Comparison of ENCODE assay signal across 32 mouse cellular contexts in genomic region chr19:44589591-44590223, GRCm38 (mm10). TPM values are rescaled to one million over a fixed set of nuclear protein-coding genes. Genes with fewer than 3 reads are reported as not detected.
DNase-seq lines count a peak whose midpoint lies in the region; ATAC-seq lines count a peak whose summit lies in the region.
"Had no signal": no experiment of that assay in that cellular context is flagged by ENCODE, and none has a peak within 500 bp of the region (broad histone marks: within the 10 kb centered on the region; RNA-seq: fewer than 3 reads in every experiment).

No protein-coding gene starts in this region.

- 57% methylated on average over 7 of the region's 7 CpGs for WGBS in hindbrain, embryonic 14.5 days
- 52% methylated on average over 7 of the region's 7 CpGs for WGBS in hindbrain, embryonic 12.5 days
- WGBS in kidney, embryonic 16.5 days: 36% methylated on average over 7 of the region's 7 CpGs
- WGBS in intestine, embryonic 16.5 days: 34% methylated on average over 7 of the region's 7 CpGs
- 42% methylated on average over 7 of the region's 7 CpGs for WGBS in liver, embryonic 12.5 days (ENCODE audit: insufficient replicate concordance)

- H3K9me3 ChIP-seq in hindbrain, embryonic 14.5 days (ENCODE audit: control insufficient read depth, low read length): no peaks in the 10 kb centered on the region
- H3K9me3 ChIP-seq in hindbrain, embryonic 12.5 days (replicated peaks): no peaks in the 10 kb centered on the region
- no peaks in the 10 kb centered on the region for H3K9me3 ChIP-seq in kidney, embryonic 16.5 days (ENCODE audit: low read length)
- no peaks in the 10 kb centered on the region for H3K9me3 ChIP-seq in ES-E14 (ENCODE audit: control insufficient read depth, insufficient read depth, low read depth, low read length)
- no peaks in the 10 kb centered on the region for H3K9me3 ChIP-seq in intestine, embryonic 16.5 days (ENCODE audit: control insufficient read depth, low read length)
- no peaks in the 10 kb centered on the region for H3K9me3 ChIP-seq in liver, embryonic 12.5 days (replicated peaks)
- H3K9me3 ChIP-seq: embryonic facial prominence, embryonic 12.5 days; forebrain, embryonic 12.5 days; forebrain, embryonic 15.5 days; heart, embryonic 15.5 days; hindbrain, embryonic 10.5 days had no signal

- no peak for ATAC-seq in hindbrain, embryonic 14.5 days (ENCODE audit: low FRiP score)
- no peak for ATAC-seq in hindbrain, embryonic 12.5 days (ENCODE audit: low FRiP score)
- peak; percentile 58; the same call in 1 of the 2 replicates for ATAC-seq in kidney, embryonic 16.5 days (ENCODE audit: low FRiP score, low TSS enrichment)
- peak; percentile 74 for ATAC-seq in intestine, embryonic 16.5 days
- no peak for ATAC-seq in liver, embryonic 12.5 days
- ATAC-seq: CD4-positive, CD25-positive, alpha-beta regulatory T cell, adult 4 months; forebrain, embryonic 15.5 days; hindbrain, postnatal 0 days; Patski had no signal

- no peaks in the 10 kb centered on the region for H3K36me3 ChIP-seq in hindbrain, embryonic 14.5 days (replicated peaks; ENCODE audit: control insufficient read depth, insufficient read depth)
- no peaks in the 10 kb centered on the region for H3K36me3 ChIP-seq in hindbrain, embryonic 12.5 days
- no peaks in the 10 kb centered on the region for H3K36me3 ChIP-seq in kidney, embryonic 16.5 days (ENCODE audit: insufficient read depth, low read length)
- H3K36me3 ChIP-seq in ES-E14 (ENCODE audit: control insufficient read depth, insufficient read depth, low read length, poor library complexity, severe bottlenecking): no peaks in the 10 kb centered on the region
- no peaks in the 10 kb centered on the region for H3K36me3 ChIP-seq in intestine, embryonic 16.5 days (ENCODE audit: control insufficient read depth, insufficient read depth, low read length)
- no peaks in the 10 kb centered on the region for H3K36me3 ChIP-seq in liver, embryonic 12.5 days
- H3K36me3 ChIP-seq: embryonic facial prominence, embryonic 12.5 days; forebrain, embryonic 12.5 days; forebrain, embryonic 15.5 days; G1E; heart, embryonic 12.5 days; heart, embryonic 15.5 days; hindbrain, embryonic 10.5 days had no signal

- 0 out of 2 replicates have a peak overlapping the region, but pooled peaks have one; percentile 62 for H3K27ac ChIP-seq in hindbrain, embryonic 14.5 days
- no peak overlapping the region for H3K27ac ChIP-seq in hindbrain, embryonic 12.5 days
- no peak overlapping the region for H3K27ac ChIP-seq in kidney, embryonic 16.5 days (ENCODE audit: low read length)
- no peak overlapping the region for H3K27ac ChIP-seq in ES-E14 (ENCODE audit: insufficient read depth, low read depth, low read length, poor library complexity, severe bottlenecking)
- no peak overlapping the region for H3K27ac ChIP-seq in intestine, embryonic 16.5 days (ENCODE audit: low read length)
- no peak overlapping the region for H3K27ac ChIP-seq in liver, embryonic 12.5 days
- H3K27ac ChIP-seq: embryonic facial prominence, embryonic 12.5 days; forebrain, embryonic 12.5 days; forebrain, embryonic 15.5 days; heart, embryonic 15.5 days; hindbrain, postnatal 0 days had no signal

- no peak overlapping the region for H3K9ac ChIP-seq in hindbrain, embryonic 14.5 days
- no peak overlapping the region for H3K9ac ChIP-seq in hindbrain, embryonic 12.5 days
- no peak overlapping the region for H3K9ac ChIP-seq in kidney, embryonic 16.5 days (replicated peaks; ENCODE audit: low read length)
- no peak overlapping the region for H3K9ac ChIP-seq in ES-E14 (ENCODE audit: insufficient read depth, low read depth, low read length, poor library complexity, severe bottlenecking)
- no peak overlapping the region for H3K9ac ChIP-seq in intestine, embryonic 16.5 days (ENCODE audit: low read depth, low read length)
- no peak overlapping the region for H3K9ac ChIP-seq in liver, embryonic 12.5 days
- H3K9ac ChIP-seq: embryonic facial prominence, embryonic 12.5 days; forebrain, embryonic 12.5 days; forebrain, embryonic 15.5 days; heart, embryonic 12.5 days; heart, embryonic 15.5 days had no signal

- H3K4me1 ChIP-seq in hindbrain, embryonic 14.5 days (replicated peaks; ENCODE audit: control insufficient read depth, insufficient read depth, low read length): no peaks in the 10 kb centered on the region; the same call in 1 of the 2 replicates
- H3K4me1 ChIP-seq in hindbrain, embryonic 12.5 days: 0 out of 2 replicates have a peak, but pooled peaks cover 9% of the 10 kb centered on the region
- H3K4me1 ChIP-seq in kidney, embryonic 16.5 days (ENCODE audit: insufficient read depth, low read length): peaks cover 18% of the 10 kb centered on the region
- H3K4me1 ChIP-seq in ES-E14 (ENCODE audit: control insufficient read depth in 2 of 2, insufficient read depth in 2 of 2, low read length in 2 of 2, poor library complexity in 1 of 2): peaks cover 4 to 18% of the 10 kb centered on the region in 2 experiments; a peak in 1 of 4 replicates
- no peaks in the 10 kb centered on the region; the same call in 1 of the 2 replicates for H3K4me1 ChIP-seq in intestine, embryonic 16.5 days (ENCODE audit: control insufficient read depth, insufficient read depth, low read length)
- H3K4me1 ChIP-seq in liver, embryonic 12.5 days: no peaks in the 10 kb centered on the region
- H3K4me1 ChIP-seq: embryonic facial prominence, embryonic 12.5 days; forebrain, embryonic 12.5 days; forebrain, embryonic 15.5 days; heart, embryonic 12.5 days; heart, embryonic 15.5 days had no signal

- DNase-seq in hindbrain, embryonic 14.5 days (ENCODE audit: low spot score): no peak
- no peak for DNase-seq in kidney, adult 18-20 months
- DNase-seq in ES-E14 (ENCODE audit: low read depth, low spot score): no peak
- no peak for DNase-seq in spleen, postnatal 14 days (ENCODE audit: low spot score in 2 of 2)
- DNase-seq: adrenal gland, postnatal 10 days; adrenal gland, postnatal 36 days; cerebellum, adult 18-20 months; cerebellum, adult 9-10 months; cerebellum, postnatal 14 days; gastrocnemius, postnatal 25 days; heart, adult 18-20 months; heart, postnatal 10 days; heart, postnatal 36 days had no signal

- no peak overlapping the region for H3K4me2 ChIP-seq in hindbrain, embryonic 14.5 days (replicated peaks)
- no peak overlapping the region for H3K4me2 ChIP-seq in hindbrain, embryonic 12.5 days (replicated peaks)
- no peak overlapping the region for H3K4me2 ChIP-seq in kidney, embryonic 16.5 days (replicated peaks; ENCODE audit: low read depth, low read length)
- H3K4me2 ChIP-seq in intestine, embryonic 16.5 days (ENCODE audit: low read depth, low read length): no peak overlapping the region
- H3K4me2 ChIP-seq in liver, embryonic 12.5 days: no peak overlapping the region
- H3K4me2 ChIP-seq: embryonic facial prominence, embryonic 12.5 days; forebrain, embryonic 12.5 days; forebrain, embryonic 15.5 days; heart, embryonic 12.5 days; heart, embryonic 15.5 days had no signal

- H3K27me3 ChIP-seq in hindbrain, embryonic 14.5 days (ENCODE audit: control insufficient read depth, insufficient read depth, low read length): 0 out of 2 replicates have a peak, but pooled peaks cover 4% of the 10 kb centered on the region
- peaks cover 28% of the 10 kb centered on the region for H3K27me3 ChIP-seq in hindbrain, embryonic 12.5 days
- H3K27me3 ChIP-seq in kidney, embryonic 16.5 days (ENCODE audit: insufficient read depth, low read length): 0 out of 2 replicates have a peak, but pooled peaks cover 7% of the 10 kb centered on the region
- peaks cover 7% of the 10 kb centered on the region for H3K27me3 ChIP-seq in intestine, embryonic 16.5 days (replicated peaks; ENCODE audit: control insufficient read depth, insufficient read depth, low read length)
- H3K27me3 ChIP-seq in liver, embryonic 12.5 days (replicated peaks): peaks cover 56% of the 10 kb centered on the region
- H3K27me3 ChIP-seq: forebrain, embryonic 15.5 days; Patski had no signal

- H3K4me3 ChIP-seq in hindbrain, embryonic 14.5 days (replicated peaks; ENCODE audit: low read length): no peak overlapping the region
- no peak overlapping the region for H3K4me3 ChIP-seq in hindbrain, embryonic 12.5 days
- H3K4me3 ChIP-seq in kidney, embryonic 16.5 days (ENCODE audit: low read length): no peak overlapping the region
- H3K4me3 ChIP-seq in ES-E14 (ENCODE audit: insufficient read depth in 1 of 2, low read depth in 1 of 2, low read length in 2 of 2, poor library complexity in 1 of 2, severe bottlenecking in 1 of 2): no peak overlapping the region
- no peak overlapping the region for H3K4me3 ChIP-seq in intestine, embryonic 16.5 days (ENCODE audit: low read length)
- H3K4me3 ChIP-seq in liver, embryonic 12.5 days: no peak overlapping the region
- H3K4me3 ChIP-seq: embryonic facial prominence, embryonic 12.5 days; erythroblast, embryonic 14.5 days; forebrain, embryonic 12.5 days; forebrain, embryonic 15.5 days; heart, embryonic 12.5 days; heart, embryonic 15.5 days; hindbrain, embryonic 10.5 days had no signal

- in situ Hi-C loops in ES-E14 (cut with MboI; ENCODE audit: low sequenced_read_pairs in 2 of 2, unreplicated experiment in 2 of 2): loop anchor here in 1 of 2 experiments (10.0 to 25.0 kb wide), 2 partner anchors 148 to 305 kb away; no protein-coding TSS in a partner anchor

RNA-seq across cellular contexts. Expression of gene Hif1an, which starts 27.1 kb away (rescaled TPM):
- 19.3 and 20.6 TPM in 2 replicates for polyA plus RNA-seq in hindbrain, embryonic 14.5 days (2014; fragmentation: Nextera tagmentation; extraction: Ambion mirVana)
- 42.0 TPM in 2 replicates for polyA plus RNA-seq in hindbrain, embryonic 12.5 days (2016; fragmentation: Nextera tagmentation; extraction: Ambion mirVana)
- 32.8 and 34.2 TPM in 2 replicates for polyA plus RNA-seq in kidney, embryonic 16.5 days (2015; fragmentation: Nextera tagmentation; extraction: Ambion mirVana)
- total RNA-seq in ES-E14 (2012; rRNA removed): 18.2 and 18.6 TPM in 2 replicates
- 25.7 and 31.3 TPM in 2 replicates for polyA plus RNA-seq in intestine, embryonic 16.5 days (2015; fragmentation: Nextera tagmentation; extraction: Ambion mirVana)
- 18.0 and 18.3 TPM in 2 replicates for polyA plus RNA-seq in liver, embryonic 12.5 days (2016; fragmentation: Nextera tagmentation; extraction: Ambion mirVana)

RNA-seq across cellular contexts. Expression of gene Ndufb8, which starts 34.5 kb away (rescaled TPM):
- polyA plus RNA-seq in hindbrain, embryonic 14.5 days (2014; fragmentation: Nextera tagmentation; extraction: Ambion mirVana): 724 and 765 TPM in 2 replicates
- polyA plus RNA-seq in hindbrain, embryonic 12.5 days (2016; fragmentation: Nextera tagmentation; extraction: Ambion mirVana): 400 and 440 TPM in 2 replicates
- 632 and 676 TPM in 2 replicates for polyA plus RNA-seq in kidney, embryonic 16.5 days (2015; fragmentation: Nextera tagmentation; extraction: Ambion mirVana)
- 431 and 552 TPM in 2 replicates for total RNA-seq in ES-E14 (2012; rRNA removed)
- 650 and 667 TPM in 2 replicates for polyA plus RNA-seq in intestine, embryonic 16.5 days (2015; fragmentation: Nextera tagmentation; extraction: Ambion mirVana)
- 381 and 395 TPM in 2 replicates for polyA plus RNA-seq in liver, embryonic 12.5 days (2016; fragmentation: Nextera tagmentation; extraction: Ambion mirVana)

RNA-seq across cellular contexts. Expression of gene Gm20538, which starts 37.1 kb away (rescaled TPM):
- polyA plus RNA-seq in hindbrain, embryonic 14.5 days (2014; fragmentation: Nextera tagmentation; extraction: Ambion mirVana): not detected in 2 replicates
- not detected in 2 replicates for polyA plus RNA-seq in hindbrain, embryonic 12.5 days (2016; fragmentation: Nextera tagmentation; extraction: Ambion mirVana)
- polyA plus RNA-seq in kidney, embryonic 16.5 days (2015; fragmentation: Nextera tagmentation; extraction: Ambion mirVana): 1.2 TPM in 1 of 2 replicates, not detected in the other
- total RNA-seq in ES-E14 (2012; rRNA removed): not detected in 2 replicates
- polyA plus RNA-seq in intestine, embryonic 16.5 days (2015; fragmentation: Nextera tagmentation; extraction: Ambion mirVana): not detected in 2 replicates
- not detected in 2 replicates for polyA plus RNA-seq in liver, embryonic 12.5 days (2016; fragmentation: Nextera tagmentation; extraction: Ambion mirVana)
- total RNA-seq: adrenal gland, adult 18-20 months; adrenal gland, postnatal 10 days; adrenal gland, postnatal 36 days; G1E; gastrocnemius, adult 8-10 months; gastrocnemius, postnatal 25 days; heart, adult 18-20 months; heart, postnatal 10 days; heart, postnatal 36 days; hindbrain, postnatal 0 days had no signal
- polyA plus RNA-seq: C2C12; CD4-positive, CD25-positive, alpha-beta regulatory T cell, adult 4 months; embryonic facial prominence, embryonic 12.5 days; erythroblast, embryonic 14.5 days; forebrain, embryonic 12.5 days; forebrain, embryonic 15.5 days; G1E; gonadal fat pad, adult 2 months; heart, embryonic 12.5 days; heart, embryonic 15.5 days; hindbrain, embryonic 10.5 days; hindbrain, postnatal 0 days; Patski had no signal

RNA-seq across cellular contexts. Expression of gene Sec31b, which starts 44.0 kb away (rescaled TPM):
- 0.21 and 0.25 TPM in 2 replicates for polyA plus RNA-seq in hindbrain, embryonic 14.5 days (2014; fragmentation: Nextera tagmentation; extraction: Ambion mirVana)
- polyA plus RNA-seq in hindbrain, embryonic 12.5 days (2016; fragmentation: Nextera tagmentation; extraction: Ambion mirVana): 0.70 and 0.71 TPM in 2 replicates
- polyA plus RNA-seq in kidney, embryonic 16.5 days (2015; fragmentation: Nextera tagmentation; extraction: Ambion mirVana): 1.3 and 1.9 TPM in 2 replicates
- total RNA-seq in ES-E14 (2012; rRNA removed): 0.54 and 0.90 TPM in 2 replicates
- 0.24 and 0.75 TPM in 2 replicates for polyA plus RNA-seq in intestine, embryonic 16.5 days (2015; fragmentation: Nextera tagmentation; extraction: Ambion mirVana)
- 0.36 and 0.38 TPM in 2 replicates for polyA plus RNA-seq in liver, embryonic 12.5 days (2016; fragmentation: Nextera tagmentation; extraction: Ambion mirVana)
- polyA plus RNA-seq: erythroblast, embryonic 14.5 days had no signal

Comparison
In these comparisons a context has a peak if more than half of its experiments do, and no peak if none do; other contexts are left out.
1. ATAC-seq: peak in kidney, embryonic 16.5 days (single experiment) and intestine, embryonic 16.5 days (single experiment); none in hindbrain, embryonic 14.5 days (single experiment), hindbrain, embryonic 12.5 days (single experiment) and liver, embryonic 12.5 days (single experiment).